Mouse (Mus musculus) embryonic stem cell, embryonic (primary cell): ENCODE measurements around the gene Mkln1.

ENCODE experiments used
- CTCF ChIA-PET, 4 experiments: fragments of 300-600 bp in 2 of 4; fragments of 350-600 bp in 2 of 4; sonication (Branson Sonifier 250); formaldehyde crosslinking; loops; one replicate each; lab custom pipeline; 2022; ENCODE audit warnings: inconsistent platforms in 2 of 4; lab: Charles Lee
- POLR2A ChIA-PET, 4 experiments: fragments of 300-600 bp in 2 of 4; fragments of 350-600 bp in 2 of 4; sonication (Branson Sonifier 250); formaldehyde crosslinking; loops; one replicate each; lab custom pipeline; 2022; ENCODE audit warnings: antibody characterized with exemption in 4 of 4, inconsistent platforms in 1 of 4; lab: Charles Lee

The Mkln1 gene

DNA sequence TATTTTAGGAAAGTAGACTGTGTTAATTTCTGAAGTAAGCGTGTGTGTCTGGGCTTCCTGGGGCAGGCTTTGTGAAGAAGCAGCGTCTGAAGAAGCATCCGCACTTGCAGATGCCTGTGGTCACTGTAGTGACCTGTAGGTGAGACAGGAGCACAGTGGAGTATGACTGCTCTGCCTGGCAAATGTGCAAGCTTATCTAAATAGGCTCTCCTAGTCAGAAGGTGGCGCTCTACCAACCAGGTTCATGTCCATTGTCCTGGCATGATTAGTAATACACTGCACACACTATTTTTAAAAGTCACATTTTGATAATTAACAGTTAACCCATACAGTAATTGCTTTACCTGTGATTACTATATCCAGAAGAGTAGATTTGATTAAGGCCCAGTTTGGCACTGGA, 79.7 kb downstream of the Mkln1 start:
- ChIA-PET POLR2A (interaction anchor here in 2 of 4 experiments (0.8 to 1.2 kb wide), 6 partner anchors 12 to 108 kb away, joined by 3 to 4 read pairs (median 3); partner anchors contain the start of gene Mkln1 (in 1 of the 2)), CTCF (interaction anchor here in 3 of 4 experiments (0.5 to 1.5 kb wide), 18 partner anchors 8 to 1511 kb away, joined by 3 to 9 read pairs (median 3); no protein-coding TSS in a partner anchor)

DNA sequence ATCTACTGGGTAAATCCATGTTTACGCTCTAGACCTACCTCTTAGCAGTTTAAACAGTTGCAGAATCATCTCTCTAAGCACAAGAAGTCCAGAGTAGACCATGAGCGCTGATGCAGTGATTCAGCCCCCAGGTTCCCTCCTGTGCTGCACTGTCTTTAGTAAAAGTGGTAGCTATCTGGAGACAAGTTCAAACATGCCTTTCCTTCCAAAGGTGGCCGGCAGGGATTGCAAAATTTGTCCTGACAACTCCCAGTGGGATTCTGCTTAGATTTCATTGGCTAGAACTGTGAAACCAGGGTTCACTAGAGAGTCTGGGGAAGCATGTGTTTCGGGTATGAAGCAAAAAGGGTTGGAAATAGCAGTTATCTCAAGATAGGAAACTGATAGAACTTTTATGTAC, 81.5 kb downstream of the Mkln1 start:
- ChIA-PET POLR2A (interaction anchor here in 1 of 4 experiments (0.6 to 1.4 kb wide), 4 partner anchors 8 to 728 kb away, joined by 3 to 4 read pairs (median 4); no protein-coding TSS in a partner anchor), CTCF (interaction anchor here in 1 of 4 experiments (0.5 kb wide), 1 partner anchor 41 kb away, joined by 3 read pairs; no protein-coding TSS in a partner anchor)

DNA sequence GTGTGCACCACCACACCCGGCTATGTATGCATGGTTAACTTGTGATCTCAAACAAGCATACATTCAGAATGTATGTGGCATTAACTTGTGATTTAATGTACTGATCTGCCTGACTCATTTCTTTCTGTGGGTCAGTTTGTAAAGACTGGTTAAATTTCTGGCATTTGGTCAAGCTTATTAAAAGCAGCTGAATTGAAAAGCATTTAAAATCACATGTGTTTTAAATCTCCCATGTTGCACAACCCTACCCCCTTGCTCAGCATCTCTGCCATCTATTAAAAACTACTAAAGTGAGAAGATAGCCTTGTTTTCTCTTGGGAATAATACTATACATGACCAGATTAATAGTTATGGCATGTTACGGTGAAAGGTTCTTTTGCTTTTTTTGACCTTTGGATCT, 88.1 kb downstream of the Mkln1 start:
- POLR2A ChIA-PET, result no interaction called here

DNA sequence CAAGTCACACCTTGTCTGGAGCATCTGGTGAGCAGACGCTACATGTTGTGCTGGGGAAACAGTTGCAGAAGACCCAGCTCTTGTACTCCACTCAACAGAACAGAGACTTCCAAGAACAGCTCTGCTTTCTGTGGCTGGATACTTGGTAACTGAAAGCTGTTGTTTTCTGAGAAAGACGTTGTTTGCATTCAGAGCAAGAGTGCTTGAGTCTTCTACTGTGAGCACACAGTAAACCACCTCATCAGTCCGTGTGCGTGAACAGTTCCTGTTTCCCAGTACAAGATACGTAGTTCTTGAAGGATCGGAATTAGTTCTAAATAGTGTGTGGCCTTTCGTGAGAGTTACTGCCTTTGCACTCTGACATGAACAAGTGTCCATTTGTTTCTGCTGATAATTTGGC, 91.4 kb downstream of the Mkln1 start:
- POLR2A ChIA-PET, result no interaction called here
- CTCF ChIA-PET, result interaction anchor here in 1 of 4 experiments (1.3 kb wide), 1 partner anchor 12 kb away, joined by 8 read pairs; no protein-coding TSS in a partner anchor

More for the DNA sequence above, 88.1 kb downstream of the Mkln1 start:
- CTCF ChIA-PET, result no interaction called here

DNA sequence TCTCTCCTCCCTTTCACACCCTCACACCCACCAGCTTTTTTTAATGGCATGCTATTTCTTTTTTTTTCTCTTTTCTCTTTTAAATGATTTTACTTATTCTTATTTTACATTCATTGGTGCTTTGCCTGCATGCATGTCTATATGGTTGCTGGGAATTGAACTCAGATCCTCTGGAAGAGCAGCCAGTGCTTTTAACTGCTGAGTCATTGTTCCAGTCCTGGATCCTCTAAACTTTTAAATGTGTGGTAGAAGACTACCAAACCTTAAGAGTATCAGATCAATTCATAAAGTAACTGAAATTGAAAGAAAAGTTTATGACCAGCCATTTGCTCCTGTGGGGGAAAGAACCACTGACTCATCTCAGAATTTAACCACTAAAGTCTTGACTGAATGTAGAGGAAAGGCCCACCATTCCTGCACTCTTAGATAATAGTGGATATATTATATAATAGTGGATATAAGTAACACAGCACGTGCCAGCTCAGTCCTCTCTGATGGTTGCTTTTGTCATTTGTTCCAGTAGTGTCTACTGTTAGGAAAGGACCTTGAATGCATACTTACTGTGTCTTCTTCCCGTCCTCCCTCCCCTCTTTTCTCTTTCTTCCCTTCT, 96.7 kb downstream of the Mkln1 start:
- CTCF ChIA-PET, result interaction anchor here in 3 of 4 experiments (0.6 to 1.3 kb wide), 4 partner anchors 10 to 30 kb away, joined by 3 to 4 read pairs (median 3); no protein-coding TSS in a partner anchor
- POLR2A ChIA-PET, result interaction anchor here in 1 of 4 experiments (0.5 kb wide), 1 partner anchor 110 kb away, joined by 3 read pairs; no protein-coding TSS in a partner anchor

- CTCF ChIA-PET, result interaction anchor here in 1 of 4 experiments (1.0 kb wide), 1 partner anchor 11 kb away, joined by 3 read pairs; no protein-coding TSS in a partner anchor
These were observed 97.7 kb downstream of the Mkln1 start for GRCm38 (mm10) chr6:31496227-31496626.

DNA sequence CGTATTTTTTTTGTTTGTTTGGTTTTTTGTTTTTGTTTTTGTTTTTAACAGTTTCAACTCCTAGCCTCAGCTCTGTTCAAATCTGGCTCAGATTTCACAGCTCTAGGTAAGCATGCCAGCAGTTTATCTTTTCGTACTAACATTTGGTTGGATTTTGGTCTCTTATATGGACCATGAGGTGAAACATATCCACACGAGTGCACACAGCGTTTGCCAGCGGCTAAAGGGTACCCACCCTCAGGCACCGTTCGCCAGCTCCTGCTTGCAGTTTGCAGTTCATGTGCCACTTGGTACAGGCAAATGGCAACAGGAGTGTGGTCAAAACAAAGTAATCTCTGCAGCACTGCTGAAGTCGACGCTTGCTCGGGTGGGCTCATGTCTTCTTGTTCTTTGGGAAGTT, 101.3 kb downstream of the Mkln1 start:
- ChIA-PET CTCF (interaction anchor here in 1 of 4 experiments (1.5 kb wide), 1 partner anchor 22 kb away, joined by 3 read pairs; no protein-coding TSS in a partner anchor), POLR2A (interaction anchor here in 2 of 4 experiments (0.6 to 1.8 kb wide), 3 partner anchors 19 to 307 kb away, joined by 4 to 8 read pairs (median 5); no protein-coding TSS in a partner anchor)

More at GRCm38 (mm10) chr6:31496227-31496626, 97.7 kb downstream of the Mkln1 start:
- POLR2A ChIA-PET, result interaction anchor here in 1 of 4 experiments (0.5 kb wide), 1 partner anchor 109 kb away, joined by 3 read pairs; no protein-coding TSS in a partner anchor

DNA sequence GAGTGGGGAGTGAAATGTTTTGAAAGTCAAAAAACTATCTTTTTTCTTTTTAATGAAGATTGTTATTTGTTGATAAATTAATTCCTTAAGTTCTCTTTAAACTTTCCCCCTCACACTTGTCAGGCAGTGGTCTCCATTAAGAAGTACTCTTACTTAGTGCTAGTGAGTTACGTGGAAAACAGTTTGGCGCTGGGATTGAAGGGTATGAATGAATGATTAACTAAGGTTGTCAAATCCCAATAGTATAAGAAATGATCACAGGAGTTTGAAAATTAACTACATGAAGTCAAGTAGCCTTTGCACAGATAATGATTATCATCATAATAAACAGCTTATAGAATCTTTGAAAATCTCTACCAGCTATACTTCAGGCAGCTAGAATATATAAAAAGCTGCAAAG, 101.7 kb downstream of the Mkln1 start:
- ChIA-PET CTCF (interaction anchor here in 2 of 4 experiments (0.6 to 1.5 kb wide), 2 partner anchors 22 to 23 kb away, joined by 3 read pairs; no protein-coding TSS in a partner anchor), POLR2A (interaction anchor here in 1 of 4 experiments (0.6 to 1.8 kb wide), 5 partner anchors 9 to 309 kb away, joined by 3 to 5 read pairs (median 3); no protein-coding TSS in a partner anchor)

GRCm38 (mm10) chr6:31500691-31501090, 102.2 kb downstream of the Mkln1 start:
- CTCF ChIA-PET, result interaction anchor here in 2 of 4 experiments (0.6 to 1.5 kb wide), 2 partner anchors 23 kb away, joined by 3 read pairs; no protein-coding TSS in a partner anchor
- POLR2A ChIA-PET, result interaction anchor here in 1 of 4 experiments (0.6 to 1.8 kb wide), 5 partner anchors 9 to 308 kb away, joined by 3 to 5 read pairs (median 3); no protein-coding TSS in a partner anchor

GRCm38 (mm10) chr6:31502614-31503013, 104.1 kb downstream of the Mkln1 start:
- POLR2A ChIA-PET, result interaction anchor here in 1 of 4 experiments (0.9 kb wide), 1 partner anchor 11 kb away, joined by 3 read pairs; no protein-coding TSS in a partner anchor
- CTCF ChIA-PET, result no interaction called here

GRCm38 (mm10) chr6:31513726-31514125, 115.2 kb downstream of the Mkln1 start:
- ChIA-PET CTCF (interaction anchor here in 3 of 4 experiments (0.7 to 1.9 kb wide), 3 partner anchors 12 to 126 kb away, joined by 3 to 7 read pairs (median 4); no protein-coding TSS in a partner anchor), POLR2A (interaction anchor here in 1 of 4 experiments (0.8 to 1.5 kb wide), 5 partner anchors 9 to 193 kb away, joined by 3 to 4 read pairs (median 3); no protein-coding TSS in a partner anchor)

DNA sequence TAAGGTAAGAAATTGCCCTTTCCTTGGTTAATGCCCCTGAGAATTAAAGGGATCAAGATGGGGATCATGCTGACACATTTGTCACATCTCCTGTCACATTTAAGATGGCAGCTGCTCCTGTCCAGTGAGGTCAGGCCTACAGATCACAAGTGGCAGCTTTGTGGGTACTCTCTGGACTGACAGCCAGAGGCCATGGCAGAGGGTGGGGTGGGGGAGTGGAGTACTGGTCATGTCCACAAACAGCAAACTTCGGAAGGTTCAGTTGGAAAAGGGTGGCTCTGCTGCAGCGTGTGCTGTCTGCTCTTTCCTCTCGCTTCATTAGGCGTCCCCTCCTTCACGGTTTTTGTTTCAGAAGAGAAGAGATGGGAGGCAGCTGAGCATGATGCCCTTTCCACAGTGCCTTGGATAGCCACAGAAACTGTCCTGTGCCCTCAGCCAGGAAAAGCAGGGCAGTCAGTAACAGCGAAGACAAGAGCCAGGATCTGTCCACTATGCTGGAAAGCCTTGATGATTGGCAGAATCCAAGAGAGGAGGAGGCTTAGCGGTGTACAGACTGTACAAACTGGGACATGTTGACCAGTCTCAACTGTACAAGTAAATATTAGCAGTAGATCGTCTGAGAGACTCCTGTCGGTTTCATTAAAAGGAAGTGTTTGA, 119.3 kb downstream of the Mkln1 start:
- ChIA-PET CTCF (interaction anchor here in 2 of 4 experiments (1.6 to 2.0 kb wide), 2 partner anchors 8 to 120 kb away, joined by 4 to 9 read pairs; no protein-coding TSS in a partner anchor), POLR2A (interaction anchor here in 2 of 4 experiments (0.9 to 2.3 kb wide), 3 partner anchors 8 to 17 kb away, joined by 3 to 5 read pairs (median 4); no protein-coding TSS in a partner anchor)

- ChIA-PET POLR2A (interaction anchor here in 2 of 4 experiments (0.9 to 2.3 kb wide), 4 partner anchors 8 to 120 kb away, joined by 3 to 5 read pairs (median 4); no protein-coding TSS in a partner anchor), CTCF (interaction anchor here in 2 of 4 experiments (1.3 to 1.6 kb wide), 6 partner anchors 10 to 393 kb away, joined by 3 to 7 read pairs (median 4); no protein-coding TSS in a partner anchor)
These were observed 119.8 kb downstream of the Mkln1 start for GRCm38 (mm10) chr6:31518338-31518698.

DNA sequence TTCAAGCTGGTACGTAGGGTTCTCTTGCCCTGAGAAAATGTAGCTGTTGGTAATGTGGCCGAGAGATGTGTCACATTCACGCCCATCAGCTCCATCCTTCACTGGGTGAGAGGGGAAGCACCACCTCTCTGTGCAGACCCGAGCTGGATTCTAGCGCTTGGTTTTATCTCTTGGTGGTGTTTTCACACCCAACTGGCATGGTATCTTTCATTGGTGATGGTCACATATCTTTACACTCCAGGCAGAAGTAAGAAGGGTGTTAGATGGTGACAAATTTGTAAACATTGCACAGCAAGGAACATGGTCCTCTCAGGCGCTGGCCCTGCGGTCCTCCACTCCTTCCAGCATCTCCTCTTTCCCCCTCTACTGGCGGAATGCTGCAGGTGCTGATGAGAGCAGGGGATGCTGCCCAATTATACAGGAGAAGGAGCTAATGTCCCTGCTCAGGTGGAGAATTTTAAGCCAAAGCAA, 120.5 kb downstream of the Mkln1 start:
- POLR2A ChIA-PET, result interaction anchor here in 3 of 4 experiments (0.9 to 1.6 kb wide), 3 partner anchors 9 to 119 kb away, joined by 3 to 5 read pairs (median 4); no protein-coding TSS in a partner anchor
- CTCF ChIA-PET, result interaction anchor here (0.5 to 1.6 kb wide), 16 partner anchors 9 to 543 kb away, joined by 3 to 7 read pairs (median 4); no protein-coding TSS in a partner anchor

GRCm38 (mm10) chr6:31520486-31521215, 122.1 kb downstream of the Mkln1 start:
- CTCF ChIA-PET, result interaction anchor here in 2 of 4 experiments (0.6 to 1.8 kb wide), 3 partner anchors 40 to 445 kb away, joined by 3 to 6 read pairs (median 3); no protein-coding TSS in a partner anchor
- POLR2A ChIA-PET, result interaction anchor here in 2 of 4 experiments (0.5 to 0.9 kb wide), 2 partner anchors 120 to 391 kb away, joined by 3 to 4 read pairs; no protein-coding TSS in a partner anchor

DNA sequence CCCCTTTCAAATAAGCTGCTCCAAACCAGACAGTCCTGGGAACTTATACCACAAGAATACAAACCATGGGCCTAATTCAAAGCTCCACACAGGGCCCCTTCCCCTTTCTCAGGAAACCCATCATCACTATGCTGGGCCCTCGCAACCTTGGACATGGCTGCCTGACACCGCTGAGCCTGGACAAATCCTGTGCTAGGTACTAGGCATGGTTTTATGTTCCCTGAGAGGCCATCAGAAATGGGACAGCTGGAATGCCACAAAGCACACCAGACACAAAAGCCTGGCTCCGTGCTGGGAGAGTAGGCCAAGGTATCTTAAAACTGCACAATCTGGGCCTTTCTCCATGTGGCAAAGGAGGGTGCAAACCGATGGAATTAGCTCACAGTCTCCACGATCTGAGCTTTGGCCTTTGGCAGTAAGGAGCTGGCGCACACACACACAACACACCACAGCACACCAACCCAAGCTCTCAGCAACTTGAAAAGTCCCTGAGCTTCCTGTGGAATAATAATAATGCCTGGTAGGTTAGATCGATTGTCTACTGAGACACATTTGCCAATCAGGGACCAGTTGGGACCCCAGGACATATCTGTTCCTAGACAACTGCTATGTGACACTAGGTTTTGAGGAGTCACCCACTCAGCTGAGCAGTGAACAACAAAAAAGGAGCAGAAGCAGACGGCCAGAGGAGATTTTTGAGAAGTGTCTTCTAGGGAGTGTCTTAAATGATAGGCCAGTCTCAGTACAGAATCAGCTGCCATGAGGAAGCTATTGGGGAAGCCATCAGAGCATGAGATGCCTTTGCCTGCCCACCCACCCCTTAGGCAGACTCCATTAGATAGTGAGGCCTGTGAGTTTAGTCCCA, 123.2 kb downstream of the Mkln1 start:
- CTCF ChIA-PET, result interaction anchor here in 3 of 4 experiments (0.6 to 1.8 kb wide), 4 partner anchors 118 to 331 kb away, joined by 3 to 6 read pairs (median 4); no protein-coding TSS in a partner anchor

More for the DNA sequence above, 123.2 kb downstream of the Mkln1 start:
- POLR2A ChIA-PET, result interaction anchor here in 1 of 4 experiments (0.9 to 1.5 kb wide), 2 partner anchors 8 to 119 kb away, joined by 3 to 4 read pairs; no protein-coding TSS in a partner anchor
